Mouse (Mus musculus): ENCODE results near the gene Padi6. TPM values are rescaled to one million over a fixed set of nuclear protein-coding genes. Genes with fewer than 3 reads are reported as not detected.
A peak's percentile ranks its signal among the peaks of the same experiment; 100 is the strongest.

Gene Padi6
- not detected in 2 replicates for total RNA-seq (2015; ENCODE audit: low replicate concordance)
- total RNA-seq (2017; ENCODE audit: low replicate concordance) = not detected in 2 replicates

GRCm38 (mm10) chr4:140742543-140742942 lies at the start of gene Padi6:
Gene Padi6 (minus strand): TSS chr4:140742643.
- ATAC-seq (replicated peaks; ENCODE audit: low FRiP score, poor library complexity, severe bottlenecking) = no peak

GRCm38 (mm10) chr4:140791071-140791470 lies 48.6 kb upstream of the Padi6 start:
- ATAC-seq (replicated peaks; ENCODE audit: low FRiP score, poor library complexity, severe bottlenecking) = no peak

- no peak for ATAC-seq (replicated peaks; ENCODE audit: low FRiP score, poor library complexity, severe bottlenecking)
Measured at GRCm38 (mm10) chr4:140789983-140790382, 47.5 kb upstream of the Padi6 start.

- peak; percentile 80 for ATAC-seq (replicated peaks; ENCODE audit: low FRiP score, poor library complexity, severe bottlenecking)
Measured at GRCm38 (mm10) chr4:140788983-140789382, 46.5 kb upstream of the Padi6 start.

- ATAC-seq (replicated peaks; ENCODE audit: low FRiP score, poor library complexity, severe bottlenecking) = no peak
Measured at GRCm38 (mm10) chr4:140788264-140788663, 45.8 kb upstream of the Padi6 start.

GRCm38 (mm10) chr4:140787414-140787813 lies 45.0 kb upstream of the Padi6 start:
- ATAC-seq (replicated peaks; ENCODE audit: low FRiP score, poor library complexity, severe bottlenecking) = no peak

GRCm38 (mm10) chr4:140785217-140785616 lies 42.8 kb upstream of the Padi6 start:
- ATAC-seq (replicated peaks; ENCODE audit: low FRiP score, poor library complexity, severe bottlenecking) = no peak

GRCm38 (mm10) chr4:140784292-140784945 lies 42.0 kb upstream of the Padi6 start:
- ATAC-seq (replicated peaks; ENCODE audit: low FRiP score, poor library complexity, severe bottlenecking) = no peak

GRCm38 (mm10) chr4:140782821-140783220 lies 40.4 kb upstream of the Padi6 start:
- no peak for ATAC-seq (replicated peaks; ENCODE audit: low FRiP score, poor library complexity, severe bottlenecking)

- ATAC-seq (replicated peaks; ENCODE audit: low FRiP score, poor library complexity, severe bottlenecking) = no peak
Measured at GRCm38 (mm10) chr4:140780507-140780906, 38.1 kb upstream of the Padi6 start.

GRCm38 (mm10) chr4:140779803-140780397 lies 37.5 kb upstream of the Padi6 start:
- ATAC-seq (replicated peaks; ENCODE audit: low FRiP score, poor library complexity, severe bottlenecking) = no peak

GRCm38 (mm10) chr4:140776623-140777022 lies 34.2 kb upstream of the Padi6 start:
- no peak for ATAC-seq (replicated peaks; ENCODE audit: low FRiP score, poor library complexity, severe bottlenecking)

GRCm38 (mm10) chr4:140775876-140776275 lies 33.4 kb upstream of the Padi6 start:
- no peak for ATAC-seq (replicated peaks; ENCODE audit: low FRiP score, poor library complexity, severe bottlenecking)

- no peak for ATAC-seq (replicated peaks; ENCODE audit: low FRiP score, poor library complexity, severe bottlenecking)
Measured at GRCm38 (mm10) chr4:140774893-140775292, 32.5 kb upstream of the Padi6 start.

- ATAC-seq (replicated peaks; ENCODE audit: low FRiP score, poor library complexity, severe bottlenecking) = no peak
Measured at GRCm38 (mm10) chr4:140774025-140774800, 31.8 kb upstream of the Padi6 start, which contains the start of gene Padi4. Gene Padi4 (minus strand): TSS chr4:140774236.

GRCm38 (mm10) chr4:140771091-140771490 lies 28.6 kb upstream of the Padi6 start:
- ATAC-seq (replicated peaks; ENCODE audit: low FRiP score, poor library complexity, severe bottlenecking) = no peak

GRCm38 (mm10) chr4:140770433-140770832 lies 28.0 kb upstream of the Padi6 start:
- ATAC-seq (replicated peaks; ENCODE audit: low FRiP score, poor library complexity, severe bottlenecking) = no peak

GRCm38 (mm10) chr4:140768973-140769372 lies 26.5 kb upstream of the Padi6 start:
- no peak for ATAC-seq (replicated peaks; ENCODE audit: low FRiP score, poor library complexity, severe bottlenecking)

- ATAC-seq (replicated peaks; ENCODE audit: low FRiP score, poor library complexity, severe bottlenecking) = no peak
Measured at GRCm38 (mm10) chr4:140765936-140766335, 23.5 kb upstream of the Padi6 start.

- ATAC-seq (replicated peaks; ENCODE audit: low FRiP score, poor library complexity, severe bottlenecking) = no peak
Measured at GRCm38 (mm10) chr4:140763158-140763557, 20.7 kb upstream of the Padi6 start.

- no peak for ATAC-seq (replicated peaks; ENCODE audit: low FRiP score, poor library complexity, severe bottlenecking)
Measured at GRCm38 (mm10) chr4:140761601-140762000, 19.2 kb upstream of the Padi6 start.

All from erythroblast, adult 5-6 weeks (primary cell).